Mouse (Mus musculus): Measurements from ENCODE around the gene Abcb1b. TPM values are rescaled to one million over a fixed set of nuclear protein-coding genes. Genes with fewer than 3 reads are reported as not detected.
"Not testable (repeated sequence)": the region's sequence is repeated elsewhere in the genome, so short reads cannot be mapped to it uniquely, and the experiment has no call there.

The Abcb1b gene
- polyA plus RNA-seq, 1 experiment from 2014 or later, result 1.6 TPM

GRCm38 (mm10) chr5:8848607-8849575, 50.9 kb downstream of the Abcb1b start:
- H3K27ac ChIP-seq (ENCODE audit: low read length); H3K9me3 ChIP-seq (ENCODE audit: control insufficient read depth, low read depth, low read length); H3K27me3 ChIP-seq (ENCODE audit: control insufficient read depth, insufficient read depth, low read length); H3K9ac ChIP-seq (replicated peaks; ENCODE audit: low read depth, low read length); ATAC-seq (ENCODE audit: insufficient number of reproducible peaks, insufficient read depth, low FRiP score, low read depth); H3K4me2 ChIP-seq (replicated peaks; ENCODE audit: low read depth, low read length); H3K4me3 ChIP-seq (ENCODE audit: low read depth, low read length); H3K36me3 ChIP-seq (ENCODE audit: control insufficient read depth, insufficient read depth, low read length); H3K4me1 ChIP-seq (ENCODE audit: control insufficient read depth, insufficient read depth, low read length): not testable (repeated sequence)
- WGBS, result 63% methylated on average over 5 of the region's 9 CpGs

DNA sequence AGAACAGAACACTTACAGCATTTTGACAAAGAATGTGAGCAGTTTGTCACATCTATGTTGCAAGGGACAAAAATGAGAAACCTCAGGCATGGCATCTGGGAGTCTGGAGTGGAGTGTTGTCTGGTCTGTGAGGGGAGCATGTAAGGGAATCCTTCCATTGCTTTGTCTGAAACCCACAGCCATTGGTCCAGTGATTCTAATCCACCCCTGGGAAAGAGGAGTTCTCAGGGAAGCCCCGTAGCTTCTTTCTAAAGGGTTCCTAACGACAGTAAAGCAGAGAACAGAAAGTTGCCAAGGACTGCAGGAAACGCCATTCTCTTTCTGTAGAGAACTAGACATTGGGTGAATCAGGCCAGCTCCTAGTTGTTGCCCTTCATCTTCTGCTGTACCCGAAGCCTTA, 52.9 kb downstream of the Abcb1b start:
- no peaks in the 10 kb centered on the region for H3K27me3 ChIP-seq (ENCODE audit: control insufficient read depth, insufficient read depth, low read length)
- H3K36me3 ChIP-seq (ENCODE audit: control insufficient read depth, insufficient read depth, low read length), result no peaks in the 10 kb centered on the region
- H3K4me3 ChIP-seq (ENCODE audit: low read depth, low read length), result no peak overlapping the region
- no peak overlapping the region for H3K27ac ChIP-seq (ENCODE audit: low read length)
- ATAC-seq (ENCODE audit: insufficient number of reproducible peaks, insufficient read depth, low FRiP score, low read depth), result no peak
- 70% methylated on average over 4 of the region's 4 CpGs for WGBS
- H3K4me1 ChIP-seq (ENCODE audit: control insufficient read depth, insufficient read depth, low read length), result no peaks in the 10 kb centered on the region
- H3K4me2 ChIP-seq (replicated peaks; ENCODE audit: low read depth, low read length), result no peak overlapping the region
- H3K9me3 ChIP-seq (ENCODE audit: control insufficient read depth, low read depth, low read length), result no peaks in the 10 kb centered on the region
- no peak overlapping the region for H3K9ac ChIP-seq (replicated peaks; ENCODE audit: low read depth, low read length)

DNA sequence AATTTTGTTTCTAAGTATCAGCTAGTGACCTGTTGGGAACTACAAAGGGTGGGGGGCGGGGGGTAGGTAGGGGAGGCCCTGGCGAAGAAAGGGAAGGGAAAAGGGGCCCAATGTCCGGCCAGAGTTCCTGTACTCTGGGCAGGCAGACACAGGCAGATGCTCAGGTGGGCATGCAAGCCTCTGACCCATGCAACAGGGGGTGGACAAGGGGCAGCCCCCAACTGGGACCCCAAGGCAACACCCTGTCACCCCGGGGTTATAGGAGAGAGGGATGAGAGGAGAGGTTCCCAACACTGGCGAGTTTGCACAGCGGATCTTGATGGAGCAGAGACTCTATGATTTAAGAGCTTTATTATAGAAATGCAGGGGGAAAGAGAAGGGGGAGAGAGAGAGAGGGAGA, 59.3 kb downstream of the Abcb1b start:
- no peak for ATAC-seq (ENCODE audit: insufficient number of reproducible peaks, insufficient read depth, low FRiP score, low read depth)
- no peak overlapping the region for H3K27ac ChIP-seq (ENCODE audit: low read length)
- H3K4me1 ChIP-seq (ENCODE audit: control insufficient read depth, insufficient read depth, low read length), result no peaks in the 10 kb centered on the region
- H3K36me3 ChIP-seq (ENCODE audit: control insufficient read depth, insufficient read depth, low read length), result no peaks in the 10 kb centered on the region
- no peak overlapping the region for H3K4me3 ChIP-seq (ENCODE audit: low read depth, low read length)
- H3K4me2 ChIP-seq (replicated peaks; ENCODE audit: low read depth, low read length), result no peak overlapping the region
- H3K9ac ChIP-seq (replicated peaks; ENCODE audit: low read depth, low read length), result no peak overlapping the region
- no peaks in the 10 kb centered on the region for H3K9me3 ChIP-seq (ENCODE audit: control insufficient read depth, low read depth, low read length)
- WGBS, result 80% methylated on average over 6 of the region's 6 CpGs
- no peaks in the 10 kb centered on the region for H3K27me3 ChIP-seq (ENCODE audit: control insufficient read depth, insufficient read depth, low read length)

GRCm38 (mm10) chr5:8861811-8862210, 63.9 kb downstream of the Abcb1b start:
- no peak overlapping the region for H3K4me3 ChIP-seq (ENCODE audit: low read depth, low read length)
- no peaks in the 10 kb centered on the region for H3K36me3 ChIP-seq (ENCODE audit: control insufficient read depth, insufficient read depth, low read length)
- no peaks in the 10 kb centered on the region for H3K4me1 ChIP-seq (ENCODE audit: control insufficient read depth, insufficient read depth, low read length)
- no peak overlapping the region for H3K4me2 ChIP-seq (replicated peaks; ENCODE audit: low read depth, low read length)
- no peaks in the 10 kb centered on the region for H3K9me3 ChIP-seq (ENCODE audit: control insufficient read depth, low read depth, low read length)
- H3K27me3 ChIP-seq (ENCODE audit: control insufficient read depth, insufficient read depth, low read length), result no peaks in the 10 kb centered on the region
- H3K27ac ChIP-seq (ENCODE audit: low read length), result no peak overlapping the region
- ATAC-seq (ENCODE audit: insufficient number of reproducible peaks, insufficient read depth, low FRiP score, low read depth), result no peak
- H3K9ac ChIP-seq (replicated peaks; ENCODE audit: low read depth, low read length), result no peak overlapping the region
- 69% methylated on average over 1 of the region's 1 CpGs for WGBS

DNA sequence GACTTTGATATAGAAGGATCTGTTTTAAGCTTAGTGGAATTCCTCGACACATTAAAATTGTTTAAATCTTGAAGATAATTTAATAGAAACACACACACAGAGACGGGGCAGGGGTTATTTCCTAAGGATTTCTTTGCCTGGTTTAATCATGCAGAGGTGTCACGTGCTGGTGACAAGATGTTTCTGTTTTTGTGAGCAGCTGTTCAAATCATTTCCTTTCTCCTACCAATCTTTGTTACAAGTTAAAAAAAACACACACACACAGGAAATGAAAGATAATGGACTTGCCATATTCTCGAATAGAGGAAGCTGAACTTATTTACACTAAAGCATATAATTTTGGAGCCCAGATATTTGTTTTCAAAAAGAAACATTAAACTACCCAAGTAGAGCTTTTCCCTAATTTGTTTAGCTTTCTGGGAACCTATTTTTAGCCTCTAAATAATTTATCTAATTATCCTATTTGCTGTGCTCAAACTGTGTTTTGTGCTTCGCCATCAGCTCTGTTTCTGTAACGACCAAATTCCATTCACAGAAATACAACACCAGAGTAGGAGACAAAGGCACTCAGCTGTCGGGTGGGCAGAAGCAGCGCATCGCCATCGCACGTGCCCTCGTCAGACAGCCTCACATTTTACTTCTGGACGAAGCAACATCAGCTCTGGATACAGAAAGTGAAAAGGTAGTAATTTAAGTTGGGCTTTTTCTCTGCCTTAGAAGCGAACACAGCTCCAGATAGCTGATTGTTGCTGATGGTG, 65.8 kb downstream of the Abcb1b start:
- no peaks in the 10 kb centered on the region for H3K4me1 ChIP-seq (ENCODE audit: control insufficient read depth, insufficient read depth, low read length)
- no peak for ATAC-seq (ENCODE audit: insufficient number of reproducible peaks, insufficient read depth, low FRiP score, low read depth)
- no peaks in the 10 kb centered on the region for H3K27me3 ChIP-seq (ENCODE audit: control insufficient read depth, insufficient read depth, low read length)
- H3K4me2 ChIP-seq (replicated peaks; ENCODE audit: low read depth, low read length), result no peak overlapping the region
- H3K9ac ChIP-seq (replicated peaks; ENCODE audit: low read depth, low read length), result no peak overlapping the region
- H3K27ac ChIP-seq (ENCODE audit: low read length), result no peak overlapping the region
- WGBS, result 54% methylated on average over 14 of the region's 14 CpGs
- H3K36me3 ChIP-seq (ENCODE audit: control insufficient read depth, insufficient read depth, low read length), result no peaks in the 10 kb centered on the region
- H3K9me3 ChIP-seq (ENCODE audit: control insufficient read depth, low read depth, low read length), result no peaks in the 10 kb centered on the region
- no peak overlapping the region for H3K4me3 ChIP-seq (ENCODE audit: low read depth, low read length)

DNA sequence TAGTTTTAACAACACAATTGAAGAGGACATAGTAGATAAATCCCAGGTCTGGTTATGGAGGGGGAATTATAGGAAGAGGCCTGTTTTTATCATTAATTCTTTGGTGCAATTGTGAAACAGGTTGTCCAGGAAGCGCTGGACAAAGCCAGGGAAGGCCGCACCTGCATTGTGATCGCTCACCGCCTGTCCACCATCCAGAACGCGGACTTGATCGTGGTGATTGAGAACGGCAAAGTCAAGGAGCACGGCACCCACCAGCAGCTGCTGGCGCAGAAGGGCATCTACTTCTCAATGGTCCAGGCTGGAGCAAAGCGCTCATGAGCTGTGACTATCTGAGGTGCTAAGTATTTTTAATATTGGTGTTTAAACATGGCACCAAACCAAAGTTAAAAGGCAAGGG, 67.7 kb downstream of the Abcb1b start:
- not testable (repeated sequence) for H3K9ac ChIP-seq (replicated peaks; ENCODE audit: low read depth, low read length); H3K4me2 ChIP-seq (replicated peaks; ENCODE audit: low read depth, low read length); H3K9me3 ChIP-seq (ENCODE audit: control insufficient read depth, low read depth, low read length); H3K4me3 ChIP-seq (ENCODE audit: low read depth, low read length); ATAC-seq (ENCODE audit: insufficient number of reproducible peaks, insufficient read depth, low FRiP score, low read depth); H3K36me3 ChIP-seq (ENCODE audit: control insufficient read depth, insufficient read depth, low read length); H3K27ac ChIP-seq (ENCODE audit: low read length); H3K27me3 ChIP-seq (ENCODE audit: control insufficient read depth, insufficient read depth, low read length); H3K4me1 ChIP-seq (ENCODE audit: control insufficient read depth, insufficient read depth, low read length)
- 95% methylated on average over 11 of the region's 11 CpGs for WGBS

DNA sequence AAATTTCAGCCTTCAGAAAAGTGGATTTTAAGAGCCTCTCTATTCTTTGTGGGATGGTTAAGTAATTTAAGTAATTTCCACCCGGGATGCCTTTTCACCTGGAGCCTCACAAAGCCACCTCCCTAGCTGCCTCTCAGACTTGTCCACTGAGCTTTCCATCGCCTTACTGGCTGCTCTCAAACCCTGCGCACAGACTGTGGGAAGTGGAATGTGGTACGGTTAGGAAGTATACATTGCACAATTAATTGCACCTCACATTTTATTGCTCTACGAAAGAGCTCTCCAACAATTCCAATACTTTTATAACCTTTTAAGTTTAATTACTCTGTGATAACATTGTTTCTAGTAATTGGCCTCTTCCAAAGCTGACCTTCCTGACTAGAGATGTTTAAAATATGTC, 68.4 kb downstream of the Abcb1b start:
- no peak overlapping the region for H3K27ac ChIP-seq (ENCODE audit: low read length)
- no peaks in the 10 kb centered on the region for H3K4me1 ChIP-seq (ENCODE audit: control insufficient read depth, insufficient read depth, low read length)
- H3K4me3 ChIP-seq (ENCODE audit: low read depth, low read length), result no peak overlapping the region
- no peaks in the 10 kb centered on the region for H3K9me3 ChIP-seq (ENCODE audit: control insufficient read depth, low read depth, low read length)
- no peak for ATAC-seq (ENCODE audit: insufficient number of reproducible peaks, insufficient read depth, low FRiP score, low read depth)
- no peak overlapping the region for H3K4me2 ChIP-seq (replicated peaks; ENCODE audit: low read depth, low read length)
- H3K9ac ChIP-seq (replicated peaks; ENCODE audit: low read depth, low read length), result no peak overlapping the region
- WGBS, result 83% methylated on average over 5 of the region's 5 CpGs
- no peaks in the 10 kb centered on the region for H3K36me3 ChIP-seq (ENCODE audit: control insufficient read depth, insufficient read depth, low read length)
- H3K27me3 ChIP-seq (ENCODE audit: control insufficient read depth, insufficient read depth, low read length), result no peaks in the 10 kb centered on the region

GRCm38 (mm10) chr5:8868019-8868418, 70.1 kb downstream of the Abcb1b start:
- 19% methylated on average over 1 of the region's 1 CpGs for WGBS
- H3K4me3 ChIP-seq (ENCODE audit: low read depth, low read length), result no peak overlapping the region
- no peak overlapping the region for H3K27ac ChIP-seq (ENCODE audit: low read length)
- no peaks in the 10 kb centered on the region for H3K27me3 ChIP-seq (ENCODE audit: control insufficient read depth, insufficient read depth, low read length)
- no peak overlapping the region for H3K9ac ChIP-seq (replicated peaks; ENCODE audit: low read depth, low read length)
- H3K9me3 ChIP-seq (ENCODE audit: control insufficient read depth, low read depth, low read length), result no peaks in the 10 kb centered on the region
- H3K4me2 ChIP-seq (replicated peaks; ENCODE audit: low read depth, low read length), result no peak overlapping the region
- H3K36me3 ChIP-seq (ENCODE audit: control insufficient read depth, insufficient read depth, low read length), result no peaks in the 10 kb centered on the region
- H3K4me1 ChIP-seq (ENCODE audit: control insufficient read depth, insufficient read depth, low read length), result no peaks in the 10 kb centered on the region
- no peak; the same call in 1 of the 2 replicates for ATAC-seq (ENCODE audit: insufficient number of reproducible peaks, insufficient read depth, low FRiP score, low read depth)
